Mouse (Mus musculus): ENCODE measurements around the gene Ptafr. TPM values are rescaled to one million over a fixed set of nuclear protein-coding genes. Genes with fewer than 3 reads are reported as not detected.

Gene Ptafr
- 1 to 10 TPM in 1 of 2 experiments, under 1 TPM in 1; 0.53 to 1.1 TPM for polyA plus RNA-seq (2017; shearing (Covaris generic))

GRCm38 (mm10) chr4:132563965-132564364 is at the start of gene Ptafr:
Ptafr (plus strand) TSS chr4:132564067.

GRCm38 (mm10) chr4:132532981-132533916 is 30.6 kb upstream of the Ptafr start, which contains the start of gene Atpif1:
Atpif1 (minus strand) TSS chr4:132533659.

GRCm38 (mm10) chr4:132535406-132536121 is 28.3 kb upstream of the Ptafr start, which contains the start of gene Dnajc8:
Dnajc8 (plus strand) TSS chr4:132535550.

Other genes with a start within 250 kb of the Ptafr start
- gene Trnau1ap, start 234.5 kb upstream of the Ptafr start, polyA plus RNA-seq (2017; shearing (Covaris generic)): 10 to 100 TPM; 75.1 to 91.8 TPM
- gene Rcc1, start 210.5 kb upstream of the Ptafr start, polyA plus RNA-seq (2017; shearing (Covaris generic)): 10 to 100 TPM; 21.3 to 29.5 TPM
- 1 to 10 TPM; 4.2 to 4.3 TPM for gene Phactr4, start 141.6 kb upstream of the Ptafr start, polyA plus RNA-seq (2017; shearing (Covaris generic))
- 10 to 100 TPM; 21.4 to 23.6 TPM for gene Med18, start 100.1 kb upstream of the Ptafr start, polyA plus RNA-seq (2017; shearing (Covaris generic))
- gene Sesn2, start 53.6 kb upstream of the Ptafr start, polyA plus RNA-seq (2017; shearing (Covaris generic)): 10 to 100 TPM in 1 of 2 experiments, 1 to 10 TPM in 1; 9.6 to 12.1 TPM
- gene Atpif1, start 30.4 kb upstream of the Ptafr start, polyA plus RNA-seq (2017; shearing (Covaris generic)): 100 to 1,000 TPM in 1 of 2 experiments, 10 to 100 TPM in 1; 99.0 to 203 TPM
- gene Dnajc8, start 28.5 kb upstream of the Ptafr start, polyA plus RNA-seq (2017; shearing (Covaris generic)): 100 to 1,000 TPM; 216 to 225 TPM
- gene Eya3, start 74.9 kb downstream of the Ptafr start, polyA plus RNA-seq (2017; shearing (Covaris generic)): 10 to 100 TPM; 13.8 to 36.6 TPM
- 1 to 10 TPM; 3.8 to 9.3 TPM for gene Xkr8, start 168.5 kb downstream of the Ptafr start, polyA plus RNA-seq (2017; shearing (Covaris generic))
- 1 to 10 TPM; 2.6 to 3.7 TPM for gene Smpdl3b, start 193.2 kb downstream of the Ptafr start, polyA plus RNA-seq (2017; shearing (Covaris generic))
- 10 to 100 TPM; 48.6 to 63.9 TPM for gene Rpa2, start 204.3 kb downstream of the Ptafr start, polyA plus RNA-seq (2017; shearing (Covaris generic))
- gene Themis2, start 232.3 kb downstream of the Ptafr start, polyA plus RNA-seq (2017; shearing (Covaris generic)): 1 to 10 TPM in 1 of 2 experiments, under 1 TPM in 1; 0.68 to 2.0 TPM